ENCODE assay signal across 9 mouse cellular contexts in genomic region chr5:31055216-31056140, GRCm38 (mm10). TPM values are rescaled to one million over a fixed set of nuclear protein-coding genes. Genes with fewer than 3 reads are reported as not detected.
A peak's percentile ranks its signal among the peaks of the same experiment; 100 is the strongest.
DNase-seq lines count a peak whose midpoint lies in the region; ATAC-seq and TF ChIP-seq lines count a peak whose summit lies in the region.
"Had no signal": no experiment of that assay in that cellular context is flagged by ENCODE, and none has a peak within 500 bp of the region (broad histone marks: within the 10 kb centered on the region; RNA-seq: fewer than 3 reads in every experiment).

No protein-coding gene starts in this region.

- peaks cover 14% of the 10 kb centered on the region for H3K36me3 ChIP-seq in lung, embryonic 16.5 days (ENCODE audit: control insufficient read depth, insufficient read depth, low read length)
- peaks cover 15% of the 10 kb centered on the region; the same call in 1 of the 2 replicates for H3K36me3 ChIP-seq in hindbrain, postnatal 0 days (ENCODE audit: insufficient read depth, low read length)
- peaks cover 36% of the 10 kb centered on the region for H3K36me3 ChIP-seq in midbrain, embryonic 12.5 days

- peak; percentile 40; the same call in 1 of the 2 replicates for ATAC-seq in lung, embryonic 16.5 days (ENCODE audit: low read depth)
- no peak; the same call in 1 of the 2 replicates for ATAC-seq in hindbrain, postnatal 0 days
- ATAC-seq in midbrain, embryonic 12.5 days (ENCODE audit: low FRiP score, low read depth) = peak; percentile 35

- peak overlapping the region; percentile 64 for H3K27ac ChIP-seq in lung, embryonic 16.5 days (ENCODE audit: low read length)
- peak overlapping the region; percentile 64; the same call in 1 of the 2 replicates for H3K27ac ChIP-seq in hindbrain, postnatal 0 days
- H3K27ac ChIP-seq in midbrain, embryonic 12.5 days (replicated peaks) = no peak overlapping the region; the same call in 1 of the 2 replicates

- peak overlapping the region; percentile 83 for H3K9ac ChIP-seq in lung, embryonic 16.5 days (ENCODE audit: low read length)
- H3K9ac ChIP-seq in hindbrain, postnatal 0 days (replicated peaks; ENCODE audit: low read length) = peak overlapping the region; percentile 65
- H3K9ac ChIP-seq in midbrain, embryonic 12.5 days (replicated peaks) = peak overlapping the region; percentile 75

- H3K9me3 ChIP-seq in lung, embryonic 16.5 days (ENCODE audit: control insufficient read depth, low read length) = no peaks in the 10 kb centered on the region
- H3K9me3 ChIP-seq in hindbrain, postnatal 0 days (ENCODE audit: low read length) = no peaks in the 10 kb centered on the region
- no peaks in the 10 kb centered on the region for H3K9me3 ChIP-seq in midbrain, embryonic 12.5 days

- H3K4me2 ChIP-seq in lung, embryonic 16.5 days (ENCODE audit: low read depth, low read length) = peak overlapping the region; percentile 98
- H3K4me2 ChIP-seq in hindbrain, postnatal 0 days (ENCODE audit: low read depth, low read length) = peak overlapping the region; percentile 97
- peak overlapping the region; percentile 85 for H3K4me2 ChIP-seq in midbrain, embryonic 12.5 days (replicated peaks)

- WGBS in lung, embryonic 16.5 days = 14% methylated on average over 19 of the region's 19 CpGs
- 22% methylated on average over 19 of the region's 19 CpGs for WGBS in hindbrain, postnatal 0 days
- WGBS in midbrain, embryonic 12.5 days = 21% methylated on average over 19 of the region's 19 CpGs

- TF ChIP-seq CTCF in hindbrain, postnatal 0 days (IDR thresholded peaks at IDR 0.05; ENCODE audit: low read depth) = no peak

- peak overlapping the region; percentile 75 for H3K4me3 ChIP-seq in lung, embryonic 16.5 days (ENCODE audit: low read length)
- peak overlapping the region; percentile 62 for H3K4me3 ChIP-seq in hindbrain, postnatal 0 days (ENCODE audit: low read length)
- peak overlapping the region; percentile 67 for H3K4me3 ChIP-seq in midbrain, embryonic 12.5 days

- DNase-seq in lung, postnatal 25 days (ENCODE audit: low spot score) = no peak
- peak; percentile 50 for DNase-seq in embryo, embryonic 11 days
- DNase-seq in hindbrain, postnatal 0 days (ENCODE audit: low spot score) = peak; percentile 12
- no peak for DNase-seq in adrenal gland, adult (ENCODE audit: inconsistent age in 2 of 2, low spot score in 1 of 2)
- no peak for DNase-seq in thymus, postnatal 36 days
- no peak for DNase-seq in kidney, postnatal 14 days

- H3K4me1 ChIP-seq in lung, embryonic 16.5 days (replicated peaks; ENCODE audit: control insufficient read depth, insufficient read depth, low read length) = peaks cover 11% of the 10 kb centered on the region
- H3K4me1 ChIP-seq in hindbrain, postnatal 0 days (ENCODE audit: insufficient read depth, low read length) = peaks cover 9% of the 10 kb centered on the region; the same call in 1 of the 2 replicates
- peaks cover 21% of the 10 kb centered on the region for H3K4me1 ChIP-seq in midbrain, embryonic 12.5 days

- no peaks in the 10 kb centered on the region for H3K27me3 ChIP-seq in lung, embryonic 16.5 days (ENCODE audit: control insufficient read depth, insufficient read depth, low read depth, low read length)
- H3K27me3 ChIP-seq in hindbrain, postnatal 0 days (ENCODE audit: insufficient read depth, low read length) = no peaks in the 10 kb centered on the region
- H3K27me3 ChIP-seq in midbrain, embryonic 12.5 days = no peaks in the 10 kb centered on the region

RNA-seq across cellular contexts. Expression of gene Cad, which starts 0.9 kb away (rescaled TPM):
- polyA plus RNA-seq in lung, embryonic 16.5 days (2015; fragmentation: Nextera tagmentation; extraction: Ambion mirVana) = 19.8 and 23.7 TPM in 2 replicates
- 56.2 and 58.8 TPM in 2 replicates for total RNA-seq in hindbrain, postnatal 0 days (2014; rRNA removed)
- 8.1 and 9.1 TPM in 2 replicates for polyA plus RNA-seq in hindbrain, postnatal 0 days (2015; fragmentation: Nextera tagmentation; extraction: Ambion mirVana)
- polyA plus RNA-seq in midbrain, embryonic 12.5 days (2016; fragmentation: Nextera tagmentation; extraction: Ambion mirVana) = 39.2 and 39.7 TPM in 2 replicates

RNA-seq across cellular contexts. Expression of gene Slc5a6, which starts 6.8 kb away (rescaled TPM):
- polyA plus RNA-seq in lung, embryonic 16.5 days (2015; fragmentation: Nextera tagmentation; extraction: Ambion mirVana) = 6.1 and 8.2 TPM in 2 replicates
- 40.9 and 46.7 TPM in 2 replicates for total RNA-seq in hindbrain, postnatal 0 days (2014; rRNA removed)
- polyA plus RNA-seq in hindbrain, postnatal 0 days (2015; fragmentation: Nextera tagmentation; extraction: Ambion mirVana) = 27.9 and 33.7 TPM in 2 replicates
- polyA plus RNA-seq in midbrain, embryonic 12.5 days (2016; fragmentation: Nextera tagmentation; extraction: Ambion mirVana) = 11.7 and 12.9 TPM in 2 replicates

RNA-seq across cellular contexts. Expression of gene Atraid, which starts 7.4 kb away (rescaled TPM):
- 170 and 172 TPM in 2 replicates for polyA plus RNA-seq in lung, embryonic 16.5 days (2015; fragmentation: Nextera tagmentation; extraction: Ambion mirVana)
- 152 and 155 TPM in 2 replicates for total RNA-seq in hindbrain, postnatal 0 days (2014; rRNA removed)
- 240 and 242 TPM in 2 replicates for polyA plus RNA-seq in hindbrain, postnatal 0 days (2015; fragmentation: Nextera tagmentation; extraction: Ambion mirVana)
- polyA plus RNA-seq in midbrain, embryonic 12.5 days (2016; fragmentation: Nextera tagmentation; extraction: Ambion mirVana) = 117 and 120 TPM in 2 replicates

RNA-seq across cellular contexts. Expression of gene Dnajc5g, which starts 50.6 kb away (rescaled TPM):
- not detected in 2 replicates for polyA plus RNA-seq in lung, embryonic 16.5 days (2015; fragmentation: Nextera tagmentation; extraction: Ambion mirVana)
- total RNA-seq in hindbrain, postnatal 0 days (2014; rRNA removed) = not detected in 2 replicates
- not detected in 2 replicates for polyA plus RNA-seq in hindbrain, postnatal 0 days (2015; fragmentation: Nextera tagmentation; extraction: Ambion mirVana)
- polyA plus RNA-seq in midbrain, embryonic 12.5 days (2016; fragmentation: Nextera tagmentation; extraction: Ambion mirVana) = not detected in 2 replicates
- total RNA-seq: heart, postnatal 36 days had no signal

RNA-seq across cellular contexts. Expression of gene Slc30a3, which starts 52.6 kb away (rescaled TPM):
- polyA plus RNA-seq in lung, embryonic 16.5 days (2015; fragmentation: Nextera tagmentation; extraction: Ambion mirVana) = 0.25 and 0.54 TPM in 2 replicates
- 40.2 and 47.5 TPM in 2 replicates for total RNA-seq in hindbrain, postnatal 0 days (2014; rRNA removed)
- 33.5 and 37.2 TPM in 2 replicates for polyA plus RNA-seq in hindbrain, postnatal 0 days (2015; fragmentation: Nextera tagmentation; extraction: Ambion mirVana)
- polyA plus RNA-seq in midbrain, embryonic 12.5 days (2016; fragmentation: Nextera tagmentation; extraction: Ambion mirVana) = 10.7 and 11.2 TPM in 2 replicates
- total RNA-seq: heart, postnatal 36 days had no signal

Comparison
In these comparisons a context has a peak if more than half of its experiments do, and no peak if none do; other contexts are left out.
1. DNase-seq: peak in embryo, embryonic 11 days (single experiment) and hindbrain, postnatal 0 days (single experiment); none in lung, postnatal 25 days (single experiment), adrenal gland, adult (0 of 2), thymus, postnatal 36 days (0 of 2) and kidney, postnatal 14 days (single experiment).
2. Peak in every context shown above with its lines, with median percentiles within 50 percentile points of each other: H3K4me2 ChIP-seq, H3K4me3 ChIP-seq and H3K9ac ChIP-seq.